Mouse (Mus musculus): ENCODE measurements around the gene Habp4. TPM values are rescaled to one million over a fixed set of nuclear protein-coding genes. Genes with fewer than 3 reads are reported as not detected.

Gene Habp4
- polyA plus RNA-seq, 1 experiment from 2014 or later, result 45.2 TPM

GRCm38 (mm10) chr13:64153083-64153682, 8.4 kb upstream of the Habp4 start, which contains the start of gene Zfp367:
Gene Zfp367 (minus strand): TSS chr13:64153202.
- ATAC-seq (ENCODE audit: low FRiP score, low read depth), result peak; percentile 98
- peaks cover 20% of the 10 kb centered on the region; the same call in 1 of the 2 replicates for H3K4me1 ChIP-seq
- H3K27ac ChIP-seq, result peak within 1 kb of the TSS; percentile 72
- H3K9me3 ChIP-seq, result no peaks in the 10 kb centered on the region
- peak within 1 kb of the TSS; percentile 93 for H3K4me2 ChIP-seq (replicated peaks)
- H3K9ac ChIP-seq, result peak within 1 kb of the TSS; percentile 75
- H3K27me3 ChIP-seq (replicated peaks), result no peaks in the 10 kb centered on the region
- under 1% methylated on average over 56 of the region's 56 CpGs for WGBS
- peak within 1 kb of the TSS; percentile 90 for H3K4me3 ChIP-seq
- H3K36me3 ChIP-seq, result no peaks in the 10 kb centered on the region

GRCm38 (mm10) chr13:64153751-64154267, 7.8 kb upstream of the Habp4 start:
- peaks cover 20% of the 10 kb centered on the region; the same call in 1 of the 2 replicates for H3K4me1 ChIP-seq
- under 1% methylated on average over 18 of the region's 18 CpGs for WGBS
- no peaks in the 10 kb centered on the region for H3K27me3 ChIP-seq (replicated peaks)
- peak overlapping the region; percentile 93 for H3K4me2 ChIP-seq (replicated peaks)
- peak overlapping the region; percentile 90 for H3K4me3 ChIP-seq
- peak overlapping the region; percentile 72; the same call in 1 of the 2 replicates for H3K27ac ChIP-seq
- no peaks in the 10 kb centered on the region for H3K36me3 ChIP-seq
- peak; percentile 56 for ATAC-seq (ENCODE audit: low FRiP score, low read depth)
- no peaks in the 10 kb centered on the region for H3K9me3 ChIP-seq
- 0 out of 2 replicates have a peak overlapping the region, but pooled peaks have one; percentile 26 for H3K9ac ChIP-seq

DNA sequence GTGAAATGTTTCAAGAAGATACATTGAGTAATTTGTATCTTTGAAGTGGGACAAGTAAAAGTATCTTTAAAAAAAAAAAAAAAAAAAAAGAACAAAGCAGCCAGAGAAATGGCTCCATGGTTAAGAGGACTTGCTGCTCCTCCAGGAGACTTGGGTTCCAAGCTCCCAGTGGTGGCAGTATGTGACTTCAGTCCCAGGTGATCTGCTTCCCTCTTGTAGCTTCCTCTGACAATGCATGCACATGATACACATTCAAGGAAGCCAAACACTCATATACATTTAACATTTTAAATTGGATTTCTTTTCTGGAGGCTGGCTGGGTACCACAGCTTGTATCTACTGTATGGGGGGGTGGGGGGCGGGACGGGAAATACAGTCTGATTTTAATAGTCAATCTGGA, 7.0 kb upstream of the Habp4 start:
- Histone ChIP-seq H3K4me3 (no peak overlapping the region), H3K27ac (no peak overlapping the region), H3K27me3 (replicated peaks) (no peaks in the 10 kb centered on the region), H3K4me2 (replicated peaks) (no peak overlapping the region), H3K36me3 (no peaks in the 10 kb centered on the region), H3K9me3 (no peaks in the 10 kb centered on the region), H3K9ac (no peak overlapping the region), H3K4me1 (peaks cover 20% of the 10 kb centered on the region; the same call in 1 of the 2 replicates)
- no peak for ATAC-seq (ENCODE audit: low FRiP score, low read depth)
- WGBS, result 50% methylated on average over 2 of the region's 2 CpGs

GRCm38 (mm10) chr13:64155171-64155571, 6.5 kb upstream of the Habp4 start:
- Histone ChIP-seq H3K4me2 (replicated peaks) (no peak overlapping the region), H3K9me3 (no peaks in the 10 kb centered on the region), H3K27me3 (replicated peaks) (no peaks in the 10 kb centered on the region), H3K4me3 (no peak overlapping the region), H3K9ac (no peak overlapping the region), H3K27ac (no peak overlapping the region), H3K4me1 (peaks cover 16% of the 10 kb centered on the region; the same call in 1 of the 2 replicates), H3K36me3 (no peaks in the 10 kb centered on the region)
- 14% methylated on average over 1 of the region's 1 CpGs for WGBS
- no peak for ATAC-seq (ENCODE audit: low FRiP score, low read depth)

DNA sequence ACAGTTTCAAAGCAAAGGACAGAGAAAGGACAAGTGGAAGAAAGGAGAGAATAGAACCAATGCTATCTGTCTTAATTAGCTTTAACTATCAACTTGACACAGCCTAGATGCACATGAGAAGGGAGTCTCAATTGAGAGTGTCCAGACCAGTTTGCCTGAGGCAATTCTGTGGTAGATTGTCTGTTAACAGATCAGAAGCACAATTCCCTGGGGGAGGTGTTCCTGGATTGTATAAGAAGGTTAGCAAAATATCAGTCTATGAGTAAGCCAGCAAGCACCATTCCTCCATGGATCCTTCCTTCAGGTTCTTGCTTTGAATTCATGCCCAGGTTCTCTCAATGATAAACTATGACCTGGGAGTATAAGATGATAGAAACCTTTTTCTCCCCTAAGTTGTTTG, 4.7 kb upstream of the Habp4 start:
- no peak overlapping the region for H3K9ac ChIP-seq
- no peak overlapping the region for H3K4me3 ChIP-seq
- no peaks in the 10 kb centered on the region for H3K9me3 ChIP-seq
- H3K27me3 ChIP-seq (replicated peaks), result no peaks in the 10 kb centered on the region
- no peaks in the 10 kb centered on the region for H3K36me3 ChIP-seq
- H3K4me2 ChIP-seq (replicated peaks), result no peak overlapping the region
- H3K27ac ChIP-seq, result no peak overlapping the region
- peaks cover 6% of the 10 kb centered on the region for H3K4me1 ChIP-seq
- no peak for ATAC-seq (ENCODE audit: low FRiP score, low read depth)

GRCm38 (mm10) chr13:64161916-64162611, 440 bp downstream of the Habp4 start:
- Histone ChIP-seq H3K4me3 (peak overlapping the region; percentile 81), H3K9ac (peak overlapping the region; percentile 89), H3K27ac (peak overlapping the region; percentile 51), H3K9me3 (peaks cover 6% of the 10 kb centered on the region), H3K27me3 (replicated peaks) (no peaks in the 10 kb centered on the region), H3K4me1 (peaks cover 13% of the 10 kb centered on the region), H3K36me3 (peaks cover 12% of the 10 kb centered on the region), H3K4me2 (replicated peaks) (peak overlapping the region; percentile 98)
- WGBS, result under 1% methylated on average over 70 of the region's 71 CpGs
- ATAC-seq (ENCODE audit: low FRiP score, low read depth), result peak; percentile 74

GRCm38 (mm10) chr13:64162626-64163025, 1.0 kb downstream of the Habp4 start:
- ATAC-seq (ENCODE audit: low FRiP score, low read depth), result peak; percentile 6
- under 1% methylated on average over 14 of the region's 14 CpGs for WGBS
- H3K4me2 ChIP-seq (replicated peaks), result peak overlapping the region; percentile 98
- H3K4me3 ChIP-seq, result peak overlapping the region; percentile 81
- H3K4me1 ChIP-seq, result peaks cover 13% of the 10 kb centered on the region
- peaks cover 16% of the 10 kb centered on the region for H3K36me3 ChIP-seq
- peak overlapping the region; percentile 51; the same call in 1 of the 2 replicates for H3K27ac ChIP-seq
- peak overlapping the region; percentile 89 for H3K9ac ChIP-seq
- peaks cover 10% of the 10 kb centered on the region for H3K9me3 ChIP-seq
- no peaks in the 10 kb centered on the region for H3K27me3 ChIP-seq (replicated peaks)

DNA sequence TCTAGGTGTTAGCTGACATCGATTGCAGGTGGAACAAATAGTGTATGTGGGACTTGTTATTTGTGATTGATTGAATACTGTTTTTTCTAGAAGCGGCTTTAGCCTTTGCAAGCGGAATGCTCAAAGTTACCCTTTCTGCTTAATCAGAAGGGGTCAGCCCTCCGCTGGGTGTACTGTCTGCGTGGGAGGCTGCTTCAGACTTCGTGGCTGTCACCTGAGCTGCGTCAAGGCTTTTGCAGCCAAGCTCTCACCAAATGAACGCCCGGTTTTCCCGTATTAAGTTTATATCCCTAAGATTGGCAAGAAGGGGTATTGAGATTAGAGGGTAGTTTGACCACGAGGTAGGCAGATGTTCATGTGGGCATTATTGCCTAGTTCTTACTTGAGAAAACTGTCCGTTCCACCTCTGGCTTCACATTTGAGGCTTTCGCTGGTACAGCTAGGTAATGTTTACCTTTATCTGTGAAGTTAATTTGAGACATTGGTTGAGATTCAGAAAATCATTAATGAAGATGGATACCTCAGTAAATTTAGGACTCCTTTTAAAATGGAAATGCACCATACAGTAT, 1.6 kb downstream of the Habp4 start:
- ATAC-seq (ENCODE audit: low FRiP score, low read depth), result no peak
- Histone ChIP-seq H3K4me2 (replicated peaks) (peak overlapping the region; percentile 98), H3K27ac (no peak overlapping the region)

DNA sequence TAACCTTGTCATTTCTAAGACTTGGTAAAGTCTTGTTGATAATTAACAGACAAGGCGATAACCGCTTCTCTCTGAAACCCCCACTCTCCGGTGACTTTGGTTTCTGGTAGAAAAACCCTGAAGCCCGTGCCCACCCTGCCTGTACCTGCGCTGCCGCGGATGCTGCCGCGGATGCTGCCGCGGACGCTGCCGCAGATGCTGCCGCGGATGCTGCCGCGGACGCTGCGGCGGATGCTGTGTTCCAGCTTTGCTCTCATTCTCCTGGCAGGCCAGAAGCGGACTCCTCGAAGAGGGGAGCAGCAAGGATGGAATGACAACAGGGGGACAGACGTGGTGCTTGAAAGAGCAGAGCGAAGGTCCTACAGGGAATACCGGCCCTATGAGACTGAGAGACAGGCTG, 8.1 kb downstream of the Habp4 start:
- peaks cover 79% of the 10 kb centered on the region for H3K36me3 ChIP-seq
- no peaks in the 10 kb centered on the region for H3K27me3 ChIP-seq (replicated peaks)
- H3K9me3 ChIP-seq, result peaks cover 49% of the 10 kb centered on the region
- H3K4me1 ChIP-seq, result no peaks in the 10 kb centered on the region
- H3K27ac ChIP-seq, result no peak overlapping the region
- H3K4me3 ChIP-seq, result no peak overlapping the region
- H3K9ac ChIP-seq, result no peak overlapping the region
- no peak overlapping the region for H3K4me2 ChIP-seq (replicated peaks)
- no peak for ATAC-seq (ENCODE audit: low FRiP score, low read depth)
- WGBS, result 97% methylated on average over 25 of the region's 25 CpGs

More for the DNA sequence above, 1.6 kb downstream of the Habp4 start:
- WGBS, result 22% methylated on average over 13 of the region's 13 CpGs
- H3K4me3 ChIP-seq, result peak overlapping the region; percentile 81
- peaks cover 18% of the 10 kb centered on the region for H3K36me3 ChIP-seq
- peaks cover 11% of the 10 kb centered on the region for H3K9me3 ChIP-seq
- H3K27me3 ChIP-seq (replicated peaks), result no peaks in the 10 kb centered on the region
- peaks cover 13% of the 10 kb centered on the region for H3K4me1 ChIP-seq
- H3K9ac ChIP-seq, result peak overlapping the region; percentile 89

DNA sequence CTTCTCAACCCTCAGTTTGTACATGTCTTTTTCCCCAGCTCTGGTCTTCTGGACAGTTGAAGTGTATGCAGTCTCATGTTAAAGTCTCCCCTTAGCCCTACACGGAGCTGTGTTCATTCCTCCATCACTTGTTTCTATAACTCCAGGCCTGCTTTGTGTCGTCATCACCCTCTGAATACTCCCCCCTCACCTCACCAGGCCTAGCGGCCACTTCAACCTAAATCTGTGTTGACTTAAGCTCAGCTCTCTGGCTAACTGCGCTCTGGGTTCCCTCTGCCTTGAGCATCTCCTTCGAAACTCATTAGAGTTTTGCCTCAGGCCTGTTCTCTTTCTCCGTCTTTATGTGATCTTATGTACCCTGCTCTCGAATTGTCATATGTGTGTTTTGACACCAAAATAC, 16.4 kb downstream of the Habp4 start:
- Histone ChIP-seq H3K27me3 (replicated peaks) (no peaks in the 10 kb centered on the region), H3K4me1 (no peaks in the 10 kb centered on the region), H3K9ac (no peak overlapping the region), H3K36me3 (peaks cover 52% of the 10 kb centered on the region), H3K9me3 (no peaks in the 10 kb centered on the region), H3K4me2 (replicated peaks) (no peak overlapping the region), H3K4me3 (no peak overlapping the region), H3K27ac (no peak overlapping the region)
- no peak for ATAC-seq (ENCODE audit: low FRiP score, low read depth)
- WGBS, result 89% methylated on average over 7 of the region's 7 CpGs

- no peak overlapping the region for H3K27ac ChIP-seq
- peaks cover 50% of the 10 kb centered on the region for H3K36me3 ChIP-seq
- WGBS, result 84% methylated on average over 13 of the region's 13 CpGs
Observed at GRCm38 (mm10) chr13:64178746-64179652, 17.4 kb downstream of the Habp4 start.

More at GRCm38 (mm10) chr13:64178746-64179652, 17.4 kb downstream of the Habp4 start:
- H3K4me1 ChIP-seq, result no peaks in the 10 kb centered on the region
- H3K4me2 ChIP-seq (replicated peaks), result no peak overlapping the region
- H3K9me3 ChIP-seq, result no peaks in the 10 kb centered on the region
- no peak overlapping the region for H3K9ac ChIP-seq
- H3K27me3 ChIP-seq (replicated peaks), result no peaks in the 10 kb centered on the region
- no peak for ATAC-seq (ENCODE audit: low FRiP score, low read depth)
- no peak overlapping the region for H3K4me3 ChIP-seq
